Mouse (Mus musculus) lung, postnatal 0 days (tissue): ENCODE results near the gene Ccpg1.

Experiments
- CTCF ChIP-seq: IDR thresholded peaks from 2 replicates; pipeline ENCODE4 v1.5.1; 2016; ENCODE audit warnings: antibody characterized with exemption, mild to moderate bottlenecking
- EP300 ChIP-seq: IDR thresholded peaks from 2 replicates; pipeline ENCODE4 v1.6.1; 2016; ENCODE audit warnings: antibody characterized with exemption, mild to moderate bottlenecking, control low read depth

DNA sequence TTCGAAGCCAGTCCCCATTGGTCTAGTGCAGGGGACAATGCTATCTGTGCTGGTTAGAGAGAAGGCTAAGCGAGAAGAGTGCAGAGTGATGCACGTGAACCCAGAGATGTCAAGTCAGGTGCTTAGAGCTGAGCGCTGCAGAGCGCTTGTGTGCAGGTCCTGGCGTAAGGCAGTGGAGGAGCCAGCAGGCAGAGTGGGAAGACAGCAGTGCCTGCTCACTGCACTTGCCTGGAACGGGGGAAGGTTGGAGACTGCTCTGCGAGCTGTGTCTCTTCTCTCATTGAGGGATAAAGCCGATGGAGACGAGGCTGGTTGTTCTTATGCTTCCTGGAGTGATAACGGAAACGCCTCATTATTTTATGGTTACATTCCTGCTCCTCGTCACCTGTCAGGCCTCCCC is 29.5 kb downstream of the Ccpg1 start:
- no peak for TF ChIP-seq EP300
- TF ChIP-seq CTCF, result no peak
